Mouse (Mus musculus): ENCODE measurements around the gene Shroom4. TPM values are rescaled to one million over a fixed set of nuclear protein-coding genes. Genes with fewer than 3 reads are reported as not detected.
"Not testable (repeated sequence)": the region's sequence is repeated elsewhere in the genome, so short reads cannot be mapped to it uniquely, and the experiment has no call there.

Gene Shroom4
- polyA plus RNA-seq, 1 experiment from 2014 or later, result 6.1 TPM

GRCm38 (mm10) chrX:6469251-6469650 lies 69.6 kb downstream of the Shroom4 start:
- H3K27me3 ChIP-seq (ENCODE audit: control insufficient read depth, insufficient read depth, low read length); H3K9ac ChIP-seq (replicated peaks; ENCODE audit: low read depth, low read length); ATAC-seq (ENCODE audit: insufficient number of reproducible peaks, insufficient read depth, low FRiP score, low read depth); H3K4me1 ChIP-seq (ENCODE audit: control insufficient read depth, insufficient read depth, low read length); H3K36me3 ChIP-seq (ENCODE audit: control insufficient read depth, insufficient read depth, low read length); H3K4me2 ChIP-seq (replicated peaks; ENCODE audit: low read depth, low read length); H3K27ac ChIP-seq (ENCODE audit: low read length); H3K4me3 ChIP-seq (ENCODE audit: low read depth, low read length); H3K9me3 ChIP-seq (ENCODE audit: control insufficient read depth, low read depth, low read length): not testable (repeated sequence)
- no CpG with 5 or more reads among the region's 1 CpGs for WGBS

GRCm38 (mm10) chrX:6472563-6472962 lies 72.9 kb downstream of the Shroom4 start:
- H3K27ac ChIP-seq (ENCODE audit: low read length); H3K4me2 ChIP-seq (replicated peaks; ENCODE audit: low read depth, low read length); H3K9ac ChIP-seq (replicated peaks; ENCODE audit: low read depth, low read length); H3K4me3 ChIP-seq (ENCODE audit: low read depth, low read length); H3K4me1 ChIP-seq (ENCODE audit: control insufficient read depth, insufficient read depth, low read length); H3K36me3 ChIP-seq (ENCODE audit: control insufficient read depth, insufficient read depth, low read length); H3K9me3 ChIP-seq (ENCODE audit: control insufficient read depth, low read depth, low read length); H3K27me3 ChIP-seq (ENCODE audit: control insufficient read depth, insufficient read depth, low read length); ATAC-seq (ENCODE audit: insufficient number of reproducible peaks, insufficient read depth, low FRiP score, low read depth): not testable (repeated sequence)
- WGBS, result no CpG with 5 or more reads among the region's 1 CpGs

- Histone ChIP-seq H3K4me1 (ENCODE audit: control insufficient read depth, insufficient read depth, low read length) (no peaks in the 10 kb centered on the region), H3K36me3 (ENCODE audit: control insufficient read depth, insufficient read depth, low read length) (no peaks in the 10 kb centered on the region), H3K9me3 (ENCODE audit: control insufficient read depth, low read depth, low read length) (no peaks in the 10 kb centered on the region), H3K9ac (replicated peaks; ENCODE audit: low read depth, low read length) (no peak overlapping the region), H3K27me3 (ENCODE audit: control insufficient read depth, insufficient read depth, low read length) (no peaks in the 10 kb centered on the region), H3K4me3 (ENCODE audit: low read depth, low read length) (no peak overlapping the region), H3K4me2 (replicated peaks; ENCODE audit: low read depth, low read length) (no peak overlapping the region), H3K27ac (ENCODE audit: low read length) (no peak overlapping the region)
- WGBS, result 30% methylated on average over 1 of the region's 1 CpGs
- ATAC-seq (ENCODE audit: insufficient number of reproducible peaks, insufficient read depth, low FRiP score, low read depth), result no peak
Measured at GRCm38 (mm10) chrX:6475177-6475576, 75.5 kb downstream of the Shroom4 start.

GRCm38 (mm10) chrX:6482268-6482667 lies 82.6 kb downstream of the Shroom4 start:
- H3K36me3 ChIP-seq (ENCODE audit: control insufficient read depth, insufficient read depth, low read length), result no peaks in the 10 kb centered on the region
- no peak overlapping the region for H3K4me3 ChIP-seq (ENCODE audit: low read depth, low read length)
- no peaks in the 10 kb centered on the region for H3K9me3 ChIP-seq (ENCODE audit: control insufficient read depth, low read depth, low read length)
- no peak overlapping the region for H3K9ac ChIP-seq (replicated peaks; ENCODE audit: low read depth, low read length)
- H3K27ac ChIP-seq (ENCODE audit: low read length), result no peak overlapping the region
- no peaks in the 10 kb centered on the region for H3K27me3 ChIP-seq (ENCODE audit: control insufficient read depth, insufficient read depth, low read length)
- ATAC-seq (ENCODE audit: insufficient number of reproducible peaks, insufficient read depth, low FRiP score, low read depth), result no peak
- H3K4me2 ChIP-seq (replicated peaks; ENCODE audit: low read depth, low read length), result no peak overlapping the region
- no peaks in the 10 kb centered on the region for H3K4me1 ChIP-seq (ENCODE audit: control insufficient read depth, insufficient read depth, low read length)
- 82% methylated on average over 3 of the region's 4 CpGs for WGBS

- Histone ChIP-seq H3K9me3 (ENCODE audit: control insufficient read depth, low read depth, low read length) (no peaks in the 10 kb centered on the region), H3K27ac (ENCODE audit: low read length) (no peak overlapping the region), H3K4me3 (ENCODE audit: low read depth, low read length) (no peak overlapping the region), H3K4me2 (replicated peaks; ENCODE audit: low read depth, low read length) (no peak overlapping the region), H3K27me3 (ENCODE audit: control insufficient read depth, insufficient read depth, low read length) (no peaks in the 10 kb centered on the region), H3K9ac (replicated peaks; ENCODE audit: low read depth, low read length) (no peak overlapping the region), H3K4me1 (ENCODE audit: control insufficient read depth, insufficient read depth, low read length) (no peaks in the 10 kb centered on the region), H3K36me3 (ENCODE audit: control insufficient read depth, insufficient read depth, low read length) (no peaks in the 10 kb centered on the region)
- ATAC-seq (ENCODE audit: insufficient number of reproducible peaks, insufficient read depth, low FRiP score, low read depth), result no peak
- WGBS, result 38% methylated on average over 8 of the region's 8 CpGs
Measured at GRCm38 (mm10) chrX:6483817-6484216, 84.2 kb downstream of the Shroom4 start.

- no peak overlapping the region for H3K9ac ChIP-seq (replicated peaks; ENCODE audit: low read depth, low read length)
- H3K4me3 ChIP-seq (ENCODE audit: low read depth, low read length), result no peak overlapping the region
- no peak for ATAC-seq (ENCODE audit: insufficient number of reproducible peaks, insufficient read depth, low FRiP score, low read depth)
- H3K4me2 ChIP-seq (replicated peaks; ENCODE audit: low read depth, low read length), result no peak overlapping the region
- WGBS, result 76% methylated on average over 4 of the region's 4 CpGs
- no peaks in the 10 kb centered on the region for H3K4me1 ChIP-seq (ENCODE audit: control insufficient read depth, insufficient read depth, low read length)
- no peaks in the 10 kb centered on the region for H3K36me3 ChIP-seq (ENCODE audit: control insufficient read depth, insufficient read depth, low read length)
- H3K27me3 ChIP-seq (ENCODE audit: control insufficient read depth, insufficient read depth, low read length), result no peaks in the 10 kb centered on the region
- no peak overlapping the region for H3K27ac ChIP-seq (ENCODE audit: low read length)
- no peaks in the 10 kb centered on the region for H3K9me3 ChIP-seq (ENCODE audit: control insufficient read depth, low read depth, low read length)
Measured at GRCm38 (mm10) chrX:6490433-6490832, 90.8 kb downstream of the Shroom4 start.

GRCm38 (mm10) chrX:6495456-6495855 lies 95.8 kb downstream of the Shroom4 start:
- H3K36me3 ChIP-seq (ENCODE audit: control insufficient read depth, insufficient read depth, low read length), result no peaks in the 10 kb centered on the region
- no peak overlapping the region for H3K4me3 ChIP-seq (ENCODE audit: low read depth, low read length)
- no peaks in the 10 kb centered on the region for H3K27me3 ChIP-seq (ENCODE audit: control insufficient read depth, insufficient read depth, low read length)
- H3K4me1 ChIP-seq (ENCODE audit: control insufficient read depth, insufficient read depth, low read length), result no peaks in the 10 kb centered on the region
- no peaks in the 10 kb centered on the region for H3K9me3 ChIP-seq (ENCODE audit: control insufficient read depth, low read depth, low read length)
- no peak overlapping the region for H3K9ac ChIP-seq (replicated peaks; ENCODE audit: low read depth, low read length)
- no peak overlapping the region for H3K27ac ChIP-seq (ENCODE audit: low read length)
- no peak overlapping the region for H3K4me2 ChIP-seq (replicated peaks; ENCODE audit: low read depth, low read length)
- no peak for ATAC-seq (ENCODE audit: insufficient number of reproducible peaks, insufficient read depth, low FRiP score, low read depth)

GRCm38 (mm10) chrX:6496374-6496773 lies 96.7 kb downstream of the Shroom4 start:
- WGBS, result 23% methylated on average over 2 of the region's 2 CpGs
- no peaks in the 10 kb centered on the region for H3K4me1 ChIP-seq (ENCODE audit: control insufficient read depth, insufficient read depth, low read length)
- no peak overlapping the region for H3K4me3 ChIP-seq (ENCODE audit: low read depth, low read length)
- ATAC-seq (ENCODE audit: insufficient number of reproducible peaks, insufficient read depth, low FRiP score, low read depth), result no peak
- no peaks in the 10 kb centered on the region for H3K9me3 ChIP-seq (ENCODE audit: control insufficient read depth, low read depth, low read length)
- H3K4me2 ChIP-seq (replicated peaks; ENCODE audit: low read depth, low read length), result no peak overlapping the region
- no peaks in the 10 kb centered on the region for H3K27me3 ChIP-seq (ENCODE audit: control insufficient read depth, insufficient read depth, low read length)
- no peak overlapping the region for H3K27ac ChIP-seq (ENCODE audit: low read length)
- no peak overlapping the region for H3K9ac ChIP-seq (replicated peaks; ENCODE audit: low read depth, low read length)
- no peaks in the 10 kb centered on the region for H3K36me3 ChIP-seq (ENCODE audit: control insufficient read depth, insufficient read depth, low read length)

GRCm38 (mm10) chrX:6501850-6502249 lies 102.2 kb downstream of the Shroom4 start:
- no peak for ATAC-seq (ENCODE audit: insufficient number of reproducible peaks, insufficient read depth, low FRiP score, low read depth)
- H3K36me3 ChIP-seq (ENCODE audit: control insufficient read depth, insufficient read depth, low read length), result no peaks in the 10 kb centered on the region
- WGBS, result 50% methylated on average over 1 of the region's 1 CpGs
- H3K4me3 ChIP-seq (ENCODE audit: low read depth, low read length), result no peak overlapping the region
- H3K27me3 ChIP-seq (ENCODE audit: control insufficient read depth, insufficient read depth, low read length), result no peaks in the 10 kb centered on the region
- H3K4me2 ChIP-seq (replicated peaks; ENCODE audit: low read depth, low read length), result no peak overlapping the region
- H3K9me3 ChIP-seq (ENCODE audit: control insufficient read depth, low read depth, low read length), result no peaks in the 10 kb centered on the region
- no peaks in the 10 kb centered on the region for H3K4me1 ChIP-seq (ENCODE audit: control insufficient read depth, insufficient read depth, low read length)
- no peak overlapping the region for H3K9ac ChIP-seq (replicated peaks; ENCODE audit: low read depth, low read length)
- H3K27ac ChIP-seq (ENCODE audit: low read length), result no peak overlapping the region
